Mouse (Mus musculus): ENCODE data around the gene Vmac.

Gene Vmac

GRCm38 (mm10) chr17:56740118-56740787 is 22.4 kb upstream of the Vmac start:
- no peak for DNase-seq (ENCODE audit: low spot score in 2 of 2)

DNA sequence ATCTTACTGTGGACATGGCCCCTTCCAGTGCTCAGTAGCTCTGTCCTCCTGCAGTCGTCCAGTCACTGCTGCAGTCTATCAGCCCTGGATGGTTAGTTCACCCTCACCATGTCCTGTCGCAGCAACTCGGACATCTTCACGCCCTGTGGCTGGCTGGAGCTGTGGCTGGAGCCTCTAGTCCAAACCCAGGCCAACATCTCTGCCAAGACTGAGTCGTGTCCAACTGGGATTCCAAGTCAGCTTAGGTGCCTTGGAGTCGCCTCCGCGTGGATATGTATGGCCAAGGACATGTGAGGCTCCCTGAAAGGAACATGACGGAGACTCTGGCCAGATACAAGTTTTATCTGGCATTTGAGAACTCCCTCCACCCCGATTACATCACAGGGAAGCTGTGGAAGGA is 20.4 kb upstream of the Vmac start:
- no peak for DNase-seq (ENCODE audit: low spot score in 2 of 2)

GRCm38 (mm10) chr17:56736534-56736933 is 18.7 kb upstream of the Vmac start:
- no peak for DNase-seq (ENCODE audit: low spot score in 2 of 2)

DNA sequence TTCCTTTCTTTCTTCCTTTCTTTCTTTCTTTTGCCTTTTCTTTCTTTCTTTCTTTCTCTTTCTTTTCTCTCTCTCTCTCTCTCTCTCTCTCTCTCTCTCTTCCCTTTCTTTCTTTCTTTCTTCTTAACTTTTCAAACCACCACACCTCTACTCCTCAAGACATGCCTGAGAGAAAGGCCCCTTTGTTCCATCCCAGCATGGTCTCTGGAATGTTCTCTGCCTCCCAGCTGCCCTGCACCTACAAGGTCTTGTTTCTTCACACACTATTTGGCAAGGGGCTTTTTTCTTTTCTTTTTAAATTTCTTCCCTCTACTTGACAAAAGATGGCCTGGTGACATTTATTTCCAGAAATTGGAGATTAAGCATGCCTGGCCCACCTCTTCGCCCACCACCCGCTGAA is 11.8 kb upstream of the Vmac start:
- no peak for DNase-seq (ENCODE audit: low spot score in 2 of 2)

DNA sequence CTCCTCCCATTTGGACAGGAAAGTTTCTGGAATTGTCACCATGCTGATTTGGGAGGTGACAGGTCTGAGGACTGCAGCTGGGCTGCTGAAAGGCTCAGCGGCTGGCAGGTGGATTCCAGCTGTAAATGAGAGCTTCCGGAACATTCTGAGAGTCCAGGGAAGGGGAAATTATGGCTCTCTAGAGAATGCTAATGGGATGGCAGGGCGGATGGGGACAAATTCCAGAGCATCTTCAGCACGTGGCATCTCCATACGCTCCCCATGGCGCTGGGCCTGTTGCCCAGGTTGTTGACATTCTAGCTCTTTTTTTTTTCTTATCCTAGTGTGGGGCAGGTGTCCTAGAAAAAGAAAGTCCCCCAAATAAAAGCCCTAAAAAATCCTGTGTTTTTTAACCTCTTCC is 11.3 kb upstream of the Vmac start:
- DNase-seq (ENCODE audit: low spot score in 2 of 2) = no peak

- DNase-seq (ENCODE audit: low spot score in 2 of 2) = no peak
Observed at GRCm38 (mm10) chr17:56728117-56728516, 10.3 kb upstream of the Vmac start.

GRCm38 (mm10) chr17:56727659-56728058 is 9.8 kb upstream of the Vmac start:
- DNase-seq (ENCODE audit: low spot score in 2 of 2) = no peak

DNA sequence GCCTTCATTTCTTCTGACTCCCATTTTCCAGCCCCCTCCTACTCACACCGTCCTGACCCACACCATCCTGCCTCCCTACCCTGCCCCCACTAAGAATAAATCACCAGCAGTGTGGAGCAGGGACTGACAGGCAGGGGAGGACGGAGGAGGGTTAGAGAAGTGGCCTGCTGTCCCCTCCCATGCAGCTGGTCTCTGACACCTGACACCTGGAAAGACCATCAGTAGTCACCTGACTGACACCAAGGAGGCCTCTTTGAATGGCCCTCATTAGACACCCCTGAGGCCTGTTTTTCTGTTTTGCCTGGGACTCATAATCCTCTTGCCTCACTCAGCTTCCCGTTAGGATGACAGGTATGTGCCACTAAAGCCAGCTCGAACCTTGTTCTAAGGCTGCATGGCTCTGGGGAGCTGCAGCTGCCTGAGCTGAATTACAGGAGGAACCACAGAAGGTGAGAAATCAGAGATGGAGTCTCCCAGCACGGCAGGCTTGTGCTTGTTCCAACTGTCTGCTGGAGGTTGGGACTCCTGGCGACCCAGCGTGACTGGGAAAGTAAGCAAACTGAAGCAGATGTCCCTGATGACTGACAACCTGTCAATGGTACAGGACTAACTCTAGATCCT is 9.3 kb upstream of the Vmac start:
- no peak for DNase-seq (ENCODE audit: low spot score in 2 of 2)

- DNase-seq (ENCODE audit: low spot score in 2 of 2) = no peak
Observed at GRCm38 (mm10) chr17:56723419-56724161, 5.8 kb upstream of the Vmac start.

- DNase-seq (ENCODE audit: low spot score in 2 of 2) = no peak
Observed at GRCm38 (mm10) chr17:56722441-56722840, 4.6 kb upstream of the Vmac start.

DNA sequence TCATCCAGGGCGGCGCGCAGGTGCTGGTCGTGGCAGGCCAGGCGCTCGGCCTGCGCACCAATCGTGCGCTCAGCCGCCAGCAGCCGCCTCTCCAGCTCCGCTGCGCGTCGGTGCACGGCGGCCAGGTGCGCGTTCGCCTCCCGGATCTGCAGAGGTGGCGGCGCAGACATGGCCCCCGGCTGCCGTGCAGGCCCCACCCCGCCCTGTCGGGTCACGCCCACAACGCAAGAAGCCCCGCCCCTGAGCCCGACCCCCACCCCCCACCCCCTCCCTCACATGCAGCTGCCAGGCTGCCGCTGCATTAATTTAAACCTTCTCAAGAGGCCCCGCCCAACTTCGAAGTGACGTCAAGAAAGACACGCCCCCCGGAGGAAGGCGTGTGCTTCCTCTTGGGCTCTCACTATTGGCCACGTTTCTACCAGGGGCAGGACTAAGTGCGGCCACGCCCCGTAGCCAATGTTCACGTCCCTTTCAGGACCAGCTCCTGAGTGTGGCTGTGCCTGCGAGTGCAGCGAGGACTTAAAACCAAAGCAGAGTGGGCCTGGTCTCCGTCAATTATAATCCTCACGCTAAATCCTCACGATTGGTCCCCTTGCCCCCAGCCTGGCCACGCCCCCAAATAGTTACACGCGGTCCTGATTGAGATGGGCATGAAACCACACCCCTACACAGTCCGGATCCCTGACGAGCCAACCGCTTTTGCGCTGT is 1.0 kb downstream of the Vmac start:
- DNase-seq (ENCODE audit: low spot score in 2 of 2) = peak; percentile 96 to 97

GRCm38 (mm10) chr17:56715914-56716654 is 1.7 kb downstream of the Vmac start:
- DNase-seq (ENCODE audit: low spot score in 2 of 2) = no peak

DNA sequence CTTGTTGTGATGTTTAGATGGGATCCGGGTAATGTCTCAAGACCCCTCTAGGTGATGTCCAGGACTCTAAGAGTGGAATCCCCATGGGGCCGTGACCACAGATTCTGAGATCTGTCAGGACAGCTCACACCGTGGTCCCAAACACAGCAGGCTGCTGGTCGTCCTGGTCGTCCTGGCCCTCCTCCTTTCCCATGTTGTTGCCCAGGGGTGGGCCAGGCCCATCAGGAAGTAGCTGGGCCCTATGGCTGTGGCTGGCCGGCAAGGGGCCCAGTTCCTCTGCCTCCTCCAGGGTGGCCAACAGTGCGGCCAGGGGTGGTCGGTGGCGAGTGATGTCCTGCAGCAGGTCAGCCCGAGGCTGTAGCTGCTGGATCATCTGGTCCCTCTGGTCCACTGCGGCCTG is 2.5 kb downstream of the Vmac start:
- DNase-seq (ENCODE audit: low spot score in 2 of 2) = no peak

GRCm38 (mm10) chr17:56709708-56710107 is 8.1 kb downstream of the Vmac start:
- DNase-seq (ENCODE audit: low spot score in 2 of 2) = no peak

DNA sequence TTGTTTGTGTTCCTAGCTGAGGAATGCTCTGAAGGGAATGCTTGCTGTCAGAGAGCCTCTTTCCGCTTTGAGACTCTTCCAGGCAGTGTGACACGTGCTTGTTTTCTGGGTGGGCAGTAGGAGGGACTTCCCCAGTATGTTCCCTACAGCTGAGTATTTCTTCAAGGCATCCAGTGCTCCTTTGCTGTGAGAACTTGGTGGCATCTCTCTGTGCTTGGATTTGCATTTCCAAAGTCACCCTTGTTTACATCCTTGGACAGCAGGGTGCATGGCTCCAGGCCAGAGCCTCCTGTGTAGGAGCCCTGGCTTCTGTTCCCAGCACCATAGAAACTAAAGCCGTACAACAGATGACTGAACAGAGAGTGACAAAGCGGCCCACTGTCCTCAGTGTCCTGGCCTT is 9.1 kb downstream of the Vmac start:
- DNase-seq (ENCODE audit: low spot score in 2 of 2) = no peak

- DNase-seq (ENCODE audit: low spot score in 2 of 2) = no peak
Observed at GRCm38 (mm10) chr17:56706515-56706914, 11.3 kb downstream of the Vmac start.

- DNase-seq (ENCODE audit: low spot score in 2 of 2) = no peak
Observed at GRCm38 (mm10) chr17:56703038-56703437, 14.8 kb downstream of the Vmac start.

DNA sequence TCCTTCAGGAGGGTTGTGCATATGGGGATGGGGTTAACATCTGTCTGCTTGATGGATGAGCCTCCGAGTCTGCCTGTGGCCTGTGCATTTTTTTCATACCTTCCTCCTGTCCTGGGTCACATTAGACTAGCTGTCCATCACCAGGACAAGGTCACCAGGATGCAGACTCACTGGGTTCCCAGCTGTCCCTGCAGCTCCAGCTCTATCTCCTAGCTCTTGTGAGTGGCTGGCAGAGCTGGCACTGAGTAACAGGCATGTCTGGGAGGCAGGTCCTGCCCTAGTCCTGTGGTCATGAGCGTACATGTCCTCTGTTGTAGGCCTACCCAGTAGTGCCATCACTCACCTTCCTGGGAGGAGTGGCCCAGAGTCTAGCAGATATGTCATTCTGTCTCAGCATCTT is 17.4 kb downstream of the Vmac start:
- no peak for DNase-seq (ENCODE audit: low spot score in 2 of 2)

GRCm38 (mm10) chr17:56693851-56694310 is 23.9 kb downstream of the Vmac start:
- no peak for DNase-seq (ENCODE audit: low spot score in 2 of 2)

DNA sequence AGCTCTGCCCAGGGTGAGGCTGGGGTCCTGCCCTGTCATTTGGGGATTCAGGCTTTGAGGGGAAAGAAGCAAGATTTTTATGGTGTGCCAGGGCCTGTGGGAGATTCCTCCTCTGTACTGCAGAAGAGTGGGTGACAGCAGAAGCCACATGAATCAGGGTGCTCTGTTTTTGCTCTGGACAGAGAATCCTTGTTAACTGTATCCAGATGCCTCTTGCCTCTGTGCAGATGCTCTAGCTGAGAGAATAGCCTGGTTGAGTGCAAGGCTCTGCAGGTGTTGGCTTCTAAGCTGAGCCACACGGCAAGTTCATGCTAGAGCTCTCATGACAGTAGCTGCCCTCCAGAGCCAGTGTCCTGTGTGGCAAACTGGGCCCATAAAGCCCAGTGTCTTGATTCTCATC is 24.4 kb downstream of the Vmac start:
- no peak for DNase-seq (ENCODE audit: low spot score in 2 of 2)

- no peak for DNase-seq (ENCODE audit: low spot score in 2 of 2)
Observed at GRCm38 (mm10) chr17:56688689-56689088, 29.1 kb downstream of the Vmac start.

DNA sequence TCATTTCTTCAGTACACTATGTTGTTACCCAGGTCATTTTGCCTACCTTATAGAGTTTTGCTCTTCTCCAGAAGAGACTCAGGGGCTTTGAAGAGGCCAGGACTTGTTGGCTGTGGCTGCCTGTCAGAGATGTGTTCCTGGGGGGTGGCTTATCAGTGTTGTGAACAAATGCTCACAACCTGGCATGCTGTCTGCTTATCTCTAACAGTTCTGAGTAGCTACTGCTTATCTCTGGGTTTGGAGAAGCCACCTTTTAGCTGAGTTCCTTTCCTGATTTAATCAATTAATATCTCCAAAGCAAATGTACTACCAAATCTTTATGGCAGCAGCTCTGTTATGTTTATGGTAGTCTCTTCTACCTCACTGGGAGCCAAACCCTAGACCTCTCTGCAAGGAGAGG is 29.8 kb downstream of the Vmac start:
- DNase-seq (ENCODE audit: low spot score in 2 of 2) = no peak
